Mouse (Mus musculus) bone marrow, adult 2 months (tissue): Measurements from ENCODE around the gene Macf1. TPM values are rescaled to one million over a fixed set of nuclear protein-coding genes. Genes with fewer than 3 reads are reported as not detected.

Experiments
- H3K27ac ChIP-seq: fragments of 200-500 bp; 2 replicates; pipeline ENCODE4 v1.5.1; 2012; ENCODE audit warnings: low read depth, mild to moderate bottlenecking, control low read depth, inconsistent platforms, low read length; ENCODE audit not compliant: control insufficient read depth, poor library complexity, insufficient read depth
- H3K4me1 ChIP-seq: fragments of 200-500 bp; 2 replicates; pipeline ENCODE4 v1.6.1; 2011; ENCODE audit warnings: low read length; ENCODE audit not compliant: control insufficient read depth, insufficient read depth
- H3K4me3 ChIP-seq: fragments of 200-500 bp; replicated peaks from 2 replicates; pipeline ENCODE3; 2011; ENCODE audit warnings: mild to moderate bottlenecking, low read depth, low read length, control low read depth; ENCODE audit not compliant: control insufficient read depth
- CTCF ChIP-seq: fragments of 200-500 bp; IDR thresholded peaks from 2 replicates; pipeline ENCODE4 v1.5.1; 2011; ENCODE audit warnings: low read length, control low read depth; ENCODE audit not compliant: control insufficient read depth, insufficient read depth
- POLR2A ChIP-seq: fragments of 200-500 bp; IDR thresholded peaks from 2 replicates; pipeline ENCODE4 v1.6.1; 2011; ENCODE audit warnings: low read depth, mild to moderate bottlenecking, control low read depth, low read length, borderline replicate concordance; ENCODE audit not compliant: control insufficient read depth
- WGBS: fragments of 180-500 bp; shearing (Covaris S2); methylation state at CpG from one replicate; pipeline ENCODE4 v1.1.7; 2018; 5-methylcytosine and 5-hydroxymethylcytosine counted together
- polyA plus RNA-seq: library from polyadenylated mRNA; stranded (reverse); fragments of >200 nt; gene quantifications from 2 replicates; pipeline ENCODE4 v1.2.4, GENCODE M21; 2011; ENCODE audit warnings: low replicate concordance; ENCODE audit not compliant: missing spikeins, insufficient read depth, insufficient read length

Macf1 gene
- polyA plus RNA-seq, result 64.6 and 124 TPM in 2 replicates

DNA sequence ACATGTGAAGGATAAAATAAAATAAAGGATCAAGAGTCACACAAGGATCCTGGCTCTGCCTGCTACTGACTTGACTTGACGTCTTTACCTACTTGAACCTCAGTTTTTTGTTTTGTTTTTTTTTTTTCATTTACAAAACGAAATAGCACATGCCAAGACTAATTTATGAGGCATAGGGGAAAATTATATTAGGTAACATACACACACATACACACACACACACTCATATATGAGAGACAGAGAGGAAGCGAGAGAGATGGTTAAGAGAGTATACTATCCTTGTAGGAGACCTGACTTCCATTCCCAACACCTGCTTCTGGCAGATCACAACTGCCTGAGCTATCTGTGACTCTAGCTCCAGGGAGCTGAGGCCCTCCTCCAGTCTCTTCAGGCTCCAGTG, at the start of gene Macf1:
Macf1 (minus strand) TSS at position 101 of the 400 bp plus-strand sequence.
- Histone ChIP-seq H3K4me3 (no peak within 1 kb of the TSS), H3K4me1 (no peaks in the 10 kb centered on the region), H3K27ac (no peak within 1 kb of the TSS)
- WGBS, result 69% methylated on average over 3 of the region's 3 CpGs
- TF ChIP-seq CTCF (no peak), POLR2A (no peak)

DNA sequence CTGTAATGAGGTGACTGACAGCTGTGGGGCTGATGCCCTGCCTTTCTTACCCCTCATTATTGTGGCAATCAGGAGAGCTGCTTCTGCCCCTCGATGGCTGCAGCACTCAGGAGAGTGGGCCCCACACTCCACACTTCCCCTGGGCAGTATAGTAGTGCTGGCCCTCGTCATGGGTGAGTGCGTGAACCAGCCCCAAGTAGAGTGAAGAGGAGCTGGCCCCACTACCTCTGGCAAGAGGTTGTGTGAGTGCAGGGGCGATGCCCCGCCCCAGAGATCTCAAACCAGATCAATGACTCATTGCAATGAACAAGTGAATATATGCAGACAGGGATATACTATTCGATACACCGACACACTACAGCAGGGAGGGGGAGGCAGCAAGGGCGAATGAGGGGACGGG, 49.4 kb upstream of the Macf1 start:
- Histone ChIP-seq H3K4me3 (no peak overlapping the region), H3K4me1 (no peaks in the 10 kb centered on the region), H3K27ac (no peak overlapping the region)
- 88% methylated on average over 9 of the region's 9 CpGs for WGBS
- no peak for TF ChIP-seq POLR2A
- no peak for TF ChIP-seq CTCF

DNA sequence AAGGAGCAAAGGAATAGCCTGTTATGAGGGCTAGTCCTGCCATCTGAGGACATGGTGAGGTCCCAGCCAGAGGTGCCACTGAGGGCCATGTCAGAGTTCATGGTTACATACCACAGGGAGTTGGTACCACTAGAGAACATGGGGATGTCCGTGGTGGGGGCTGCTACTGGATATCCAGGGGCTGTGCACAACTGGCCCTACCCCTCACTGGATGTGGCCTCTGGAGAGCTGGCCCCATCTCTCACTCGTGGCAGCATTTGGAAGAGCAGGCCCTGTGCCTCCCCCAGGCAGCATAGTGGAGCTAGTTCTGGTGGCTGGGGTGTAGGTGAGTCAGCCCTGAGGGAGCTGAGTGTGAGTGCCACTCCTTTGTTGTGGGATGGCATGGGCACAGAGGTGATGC, 48.8 kb upstream of the Macf1 start:
- Histone ChIP-seq H3K27ac (no peak overlapping the region), H3K4me1 (no peaks in the 10 kb centered on the region), H3K4me3 (no peak overlapping the region)
- TF ChIP-seq POLR2A (no peak), CTCF (no peak)
- WGBS, result 93% methylated on average over 2 of the region's 2 CpGs

DNA sequence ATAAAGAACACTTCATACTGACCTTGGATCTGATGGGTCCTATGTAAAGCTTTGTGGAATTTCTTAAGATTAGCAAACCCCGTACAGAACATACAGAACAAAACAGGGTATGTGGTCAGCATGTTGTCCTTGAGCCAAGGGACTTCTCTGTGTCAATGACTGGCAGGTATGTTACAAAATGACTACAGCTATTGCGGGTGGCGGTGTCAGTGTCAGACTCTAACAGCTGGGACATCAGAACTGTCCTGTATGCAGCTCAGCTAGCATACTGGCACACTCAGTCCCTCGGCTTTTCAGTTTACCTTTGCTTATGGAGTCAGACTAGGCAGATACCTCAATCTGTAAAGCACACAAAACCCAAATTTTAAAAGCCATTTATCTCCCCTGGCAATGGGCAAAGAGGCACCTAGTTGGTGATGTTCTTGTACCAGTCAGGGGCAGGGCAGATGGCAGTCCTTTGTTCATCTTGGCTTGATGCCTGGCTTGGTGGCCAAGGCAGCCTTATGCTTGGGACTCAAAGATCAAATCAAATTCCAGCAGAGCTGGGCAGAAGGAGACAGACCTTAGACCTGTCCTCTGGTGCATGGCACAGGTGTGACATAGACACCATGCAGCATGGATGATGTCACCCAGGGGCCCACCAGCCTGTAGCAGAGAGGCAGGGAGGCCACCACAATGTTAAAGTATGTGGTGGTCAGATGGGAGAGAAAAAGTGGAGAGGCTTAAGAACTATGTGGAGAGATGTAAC, 48.2 kb upstream of the Macf1 start:
- Histone ChIP-seq H3K4me3 (no peak overlapping the region), H3K27ac (no peak overlapping the region), H3K4me1 (no peaks in the 10 kb centered on the region)
- TF ChIP-seq CTCF (no peak), POLR2A (no peak)
- WGBS, result 85% methylated on average over 4 of the region's 4 CpGs

DNA sequence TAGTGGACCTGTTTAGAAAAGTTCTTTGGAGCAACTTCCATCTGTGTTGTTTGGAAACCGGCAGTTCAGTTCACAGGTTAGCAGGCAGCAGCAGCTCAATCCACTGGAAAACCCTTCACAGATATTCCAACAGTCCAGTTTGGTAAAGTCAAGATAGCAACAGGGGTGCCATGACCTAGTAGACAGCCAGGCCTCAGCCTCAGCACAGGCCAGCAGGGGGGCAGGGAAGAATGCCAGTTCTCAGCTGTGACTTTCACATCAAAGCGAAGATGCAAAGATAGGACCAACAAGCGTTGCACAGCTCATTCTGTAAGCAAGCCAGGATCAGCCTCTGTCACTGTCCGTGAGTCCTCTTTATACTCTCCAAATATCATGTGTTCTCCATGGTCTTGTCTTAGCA, 37.6 kb upstream of the Macf1 start:
- H3K4me1 ChIP-seq, result no peaks in the 10 kb centered on the region; the same call in 1 of the 2 replicates
- H3K27ac ChIP-seq, result no peak overlapping the region
- 82% methylated on average over 4 of the region's 4 CpGs for WGBS
- no peak overlapping the region for H3K4me3 ChIP-seq
- TF ChIP-seq POLR2A, result no peak
- no peak for TF ChIP-seq CTCF

DNA sequence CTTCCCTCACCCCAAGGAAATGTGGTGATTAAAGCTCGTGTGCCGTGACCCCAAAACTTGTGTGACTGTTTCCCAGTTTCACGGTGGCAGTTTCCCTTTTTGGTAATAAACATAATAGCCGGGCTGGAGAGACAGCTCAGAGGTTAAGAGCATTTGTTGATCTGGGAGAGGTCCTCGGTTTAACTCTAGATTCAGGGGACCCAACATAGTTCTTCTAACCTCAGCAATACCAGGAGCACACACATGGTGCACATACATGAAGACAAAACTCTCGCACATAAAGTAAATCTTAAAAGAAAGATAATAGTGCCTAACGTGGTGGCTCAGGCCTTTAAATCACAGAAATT, 34.2 kb upstream of the Macf1 start:
- H3K4me3 ChIP-seq, result peak overlapping the region; percentile 73
- H3K27ac ChIP-seq, result peak overlapping the region; percentile 82
- 14% methylated on average over 7 of the region's 7 CpGs for WGBS
- no peaks in the 10 kb centered on the region; the same call in 1 of the 2 replicates for H3K4me1 ChIP-seq
- TF ChIP-seq CTCF, result no peak
- no peak for TF ChIP-seq POLR2A

DNA sequence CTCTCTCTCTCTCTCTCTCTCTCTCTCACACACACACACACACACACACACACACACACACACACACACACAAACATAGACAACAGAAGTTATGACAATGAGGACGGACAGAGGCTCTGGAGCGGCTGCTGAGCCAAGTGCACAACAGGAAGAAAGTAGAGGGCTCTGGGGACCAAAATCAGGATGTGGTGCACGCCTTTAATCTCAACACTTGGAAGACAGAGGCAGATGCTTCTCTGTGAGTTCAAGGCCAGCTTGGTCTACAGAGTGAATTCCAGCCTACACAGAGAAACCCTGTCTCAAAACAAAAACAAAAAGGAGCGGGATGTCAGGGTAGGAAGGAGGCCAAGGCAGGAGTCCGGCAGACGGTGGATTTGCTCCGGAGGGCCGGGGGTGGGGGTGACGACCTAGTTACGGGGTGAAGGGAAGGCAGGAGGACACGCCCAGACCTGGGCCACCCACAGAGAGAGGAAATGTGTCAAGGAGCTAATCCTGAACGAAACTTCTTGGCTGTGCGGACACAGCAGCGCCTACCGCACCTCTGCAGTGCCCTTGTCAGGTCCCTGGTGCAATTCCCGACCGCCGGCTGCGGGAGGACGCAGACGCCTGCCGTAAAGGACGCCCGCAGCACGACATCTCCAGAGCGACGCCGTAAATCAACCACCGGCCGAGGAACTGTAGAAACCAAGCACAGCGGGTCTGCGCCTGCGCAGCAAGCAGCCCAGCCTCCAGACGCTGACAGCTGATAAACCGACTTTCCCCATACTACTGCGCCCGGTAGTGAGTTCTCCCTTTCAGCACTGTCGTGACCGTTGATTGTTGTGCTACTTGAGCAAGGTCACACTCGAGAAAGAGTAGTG, 33.6 kb upstream of the Macf1 start, which contains the start of gene Ndufs5:
Ndufs5 (minus strand) TSS at position 629 of the 860 bp plus-strand sequence.
- H3K4me1 ChIP-seq, result no peaks in the 10 kb centered on the region; the same call in 1 of the 2 replicates
- H3K4me3 ChIP-seq, result peak within 1 kb of the TSS; percentile 73
- peak within 1 kb of the TSS; percentile 82 for H3K27ac ChIP-seq
- TF ChIP-seq POLR2A (peak; percentile 72; the same call in 1 of the 2 replicates), CTCF (no peak)
- under 1% methylated on average over 40 of the region's 40 CpGs for WGBS

DNA sequence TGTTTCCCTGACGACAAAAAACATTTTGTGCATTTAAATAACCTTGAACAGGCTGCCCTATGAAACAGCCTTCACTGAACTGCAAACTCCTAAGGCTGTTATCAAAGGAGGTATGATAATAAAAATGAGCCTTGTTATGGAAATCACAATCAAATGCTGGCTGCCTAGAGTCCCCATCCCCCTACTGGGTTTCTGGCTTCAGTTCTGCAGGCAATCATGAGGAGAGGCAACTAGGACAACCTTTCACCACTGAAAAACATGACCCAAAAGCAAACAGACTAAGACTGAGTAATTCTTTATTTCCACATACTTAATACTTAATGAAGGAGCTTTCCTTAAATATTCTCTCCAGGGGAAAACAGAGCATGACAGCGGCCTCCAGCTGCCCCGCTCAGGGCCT, 28.3 kb upstream of the Macf1 start:
- Histone ChIP-seq H3K4me3 (no peak overlapping the region), H3K27ac (no peak overlapping the region), H3K4me1 (no peaks in the 10 kb centered on the region)
- 86% methylated on average over 3 of the region's 3 CpGs for WGBS
- TF ChIP-seq CTCF (no peak), POLR2A (no peak)
